Mouse (Mus musculus) heart, embryonic 10.5 days (tissue): Measurements from ENCODE around the gene Kif1c. TPM values are rescaled to one million over a fixed set of nuclear protein-coding genes. Genes with fewer than 3 reads are reported as not detected.

Experiments used
- DNase-seq: peaks from one replicate; pipeline ENCODE4 v3.0.0-alpha.2; 2017; ENCODE audit warnings: low spot score
- H3K27ac ChIP-seq: fragments of 300-500 bp; sonication (generic); 2 replicates; pipeline ENCODE4 v1.5.1; 2016; ENCODE audit warnings: mild to moderate bottlenecking
- H3K27me3 ChIP-seq: fragments of 300-500 bp; sonication (generic); 2 replicates; pipeline ENCODE4 v1.6.1; 2016; ENCODE audit warnings: mild to moderate bottlenecking; ENCODE audit not compliant: poor library complexity, insufficient read depth, severe bottlenecking
- H3K36me3 ChIP-seq: fragments of 300-500 bp; sonication (generic); 2 replicates; pipeline ENCODE4 v1.6.1; 2016; ENCODE audit warnings: mild to moderate bottlenecking, moderate library complexity
- H3K4me1 ChIP-seq: fragments of 300-500 bp; sonication (generic); 2 replicates; pipeline ENCODE4 v1.6.1; 2016; ENCODE audit warnings: mild to moderate bottlenecking
- H3K4me3 ChIP-seq: fragments of 300-500 bp; sonication (generic); 2 replicates; pipeline ENCODE4 v1.5.1; 2016; ENCODE audit warnings: mild to moderate bottlenecking, moderate library complexity
- H3K9me3 ChIP-seq: fragments of 300-500 bp; sonication (generic); 2 replicates; pipeline ENCODE4 v1.6.1; 2016; ENCODE audit warnings: mild to moderate bottlenecking, moderate library complexity
- WGBS: fragments of 180-500 bp; shearing (Covaris S2); methylation state at CpG from one replicate; pipeline ENCODE4 v1.1.7; 2016; 5-methylcytosine and 5-hydroxymethylcytosine counted together
- polyA plus RNA-seq: library from polyadenylated mRNA; unstranded; fragments of >200 nt; fragmentation: Nextera tagmentation; extraction: Ambion mirVana; gene quantifications from 2 replicates; pipeline ENCODE4 v1.2.1, GENCODE M21; 2016

The Kif1c gene
- polyA plus RNA-seq, 1 experiment from 2014 or later: 2.1 TPM

DNA sequence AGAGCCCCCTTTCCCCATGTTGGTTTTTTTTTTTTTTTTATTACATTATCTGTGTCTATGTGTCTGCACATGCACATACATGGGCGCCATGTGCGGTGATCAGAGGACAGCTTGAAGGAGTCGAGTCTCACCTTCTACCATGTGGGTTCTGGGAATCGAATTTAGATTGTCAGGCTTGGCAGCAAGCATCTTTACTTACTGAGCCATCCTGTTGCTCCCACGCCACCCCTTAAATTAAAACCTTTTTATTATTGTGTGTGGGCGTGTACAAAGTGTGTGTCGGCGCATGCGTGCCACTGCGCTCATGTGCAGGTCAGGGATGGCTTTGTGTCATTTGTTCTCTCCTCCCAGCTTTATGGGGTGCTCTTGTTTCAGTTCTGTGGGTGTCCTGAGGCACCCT, 10.7 kb downstream of the Kif1c start:
- no peaks in the 10 kb centered on the region for H3K27me3 ChIP-seq
- no peak overlapping the region for H3K4me3 ChIP-seq
- H3K4me1 ChIP-seq: no peaks in the 10 kb centered on the region
- no peak overlapping the region for H3K27ac ChIP-seq
- 93% methylated on average over 10 of the region's 10 CpGs for WGBS
- peaks cover 86% of the 10 kb centered on the region for H3K36me3 ChIP-seq
- H3K9me3 ChIP-seq: no peaks in the 10 kb centered on the region
- peak; percentile 36 for DNase-seq

- Histone ChIP-seq H3K9me3 (no peaks in the 10 kb centered on the region), H3K27me3 (no peaks in the 10 kb centered on the region), H3K4me3 (no peak overlapping the region), H3K4me1 (no peaks in the 10 kb centered on the region), H3K36me3 (peaks cover 86% of the 10 kb centered on the region), H3K27ac (no peak overlapping the region)
- 86% methylated on average over 6 of the region's 6 CpGs for WGBS
- no peak for DNase-seq
These were observed 12.9 kb downstream of the Kif1c start for GRCm38 (mm10) chr11:70713222-70713621.

DNA sequence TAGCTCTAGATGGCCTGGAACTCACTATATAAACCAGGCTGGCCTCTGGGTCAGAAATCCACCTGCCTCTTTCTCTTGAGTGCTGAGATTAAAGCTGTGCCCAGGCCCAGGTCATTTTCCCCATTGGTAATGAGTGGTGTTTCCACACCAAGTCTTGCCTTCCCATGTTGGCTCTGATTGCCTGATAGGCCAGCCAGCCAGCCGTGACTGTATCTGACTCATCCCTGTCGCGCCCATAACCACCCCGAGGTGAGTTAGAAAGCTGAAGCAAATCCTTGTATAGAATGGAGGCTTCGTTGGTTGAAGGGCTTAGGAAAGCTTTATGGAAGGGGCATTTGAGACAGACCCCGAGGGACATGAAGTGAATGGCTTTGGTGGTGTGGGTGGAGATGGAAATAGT, 15.5 kb downstream of the Kif1c start:
- H3K4me3 ChIP-seq: no peak overlapping the region
- 81% methylated on average over 6 of the region's 6 CpGs for WGBS
- no peak for DNase-seq
- no peaks in the 10 kb centered on the region for H3K27me3 ChIP-seq
- H3K9me3 ChIP-seq: no peaks in the 10 kb centered on the region
- H3K36me3 ChIP-seq: peaks cover 86% of the 10 kb centered on the region
- H3K4me1 ChIP-seq: no peaks in the 10 kb centered on the region
- H3K27ac ChIP-seq: no peak overlapping the region

DNA sequence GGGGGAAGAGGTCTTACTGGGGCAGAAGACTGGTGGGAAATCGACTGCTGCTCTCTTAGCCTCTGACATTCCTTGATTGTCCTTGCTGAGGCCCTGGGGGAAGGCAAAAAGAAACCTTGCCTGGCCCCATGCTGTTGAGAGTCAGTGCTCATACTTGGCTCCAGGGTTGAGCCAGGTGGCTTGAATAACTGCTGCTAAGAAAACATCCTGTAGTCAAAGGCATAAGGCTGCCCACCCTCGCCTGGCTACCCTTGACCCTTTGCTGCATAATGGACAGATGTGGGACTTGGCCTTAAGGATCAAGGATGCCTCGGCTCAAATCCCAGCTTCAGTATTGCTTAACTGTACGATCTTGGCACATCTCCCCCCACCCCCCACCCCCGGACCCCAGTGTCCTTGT, 18.1 kb downstream of the Kif1c start:
- 72% methylated on average over 5 of the region's 5 CpGs for WGBS
- peaks cover 90% of the 10 kb centered on the region for H3K36me3 ChIP-seq
- no peak for DNase-seq
- H3K9me3 ChIP-seq: no peaks in the 10 kb centered on the region
- H3K4me1 ChIP-seq: no peaks in the 10 kb centered on the region
- no peak overlapping the region for H3K27ac ChIP-seq
- H3K27me3 ChIP-seq: no peaks in the 10 kb centered on the region
- no peak overlapping the region for H3K4me3 ChIP-seq

DNA sequence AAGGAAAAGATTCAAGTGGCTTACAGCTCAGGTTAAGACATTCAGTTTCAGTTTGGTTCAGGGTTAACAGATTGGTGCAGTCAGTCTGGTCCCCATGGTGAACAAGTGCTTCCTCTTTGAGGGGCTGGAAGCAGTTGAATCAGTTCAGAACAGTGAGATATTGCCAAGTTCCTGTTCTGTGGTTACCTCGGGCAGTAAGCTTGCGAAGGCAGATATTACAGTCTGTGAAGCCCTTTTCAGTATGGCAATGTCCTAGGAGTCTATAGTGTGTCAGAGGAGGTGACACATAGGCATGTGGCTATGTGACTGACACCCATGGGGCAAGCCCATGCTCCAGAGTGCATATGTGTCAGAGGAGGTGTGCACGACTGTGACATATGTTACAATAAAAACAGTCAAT, 20.2 kb downstream of the Kif1c start:
- no peak overlapping the region for H3K4me3 ChIP-seq
- WGBS: 88% methylated on average over 3 of the region's 3 CpGs
- DNase-seq: no peak
- peaks cover 99% of the 10 kb centered on the region for H3K36me3 ChIP-seq
- no peaks in the 10 kb centered on the region for H3K9me3 ChIP-seq
- no peaks in the 10 kb centered on the region for H3K4me1 ChIP-seq
- no peaks in the 10 kb centered on the region for H3K27me3 ChIP-seq
- H3K27ac ChIP-seq: no peak overlapping the region

GRCm38 (mm10) chr11:70721072-70721471, 20.7 kb downstream of the Kif1c start:
- Histone ChIP-seq H3K36me3 (peaks cover 100% of the 10 kb centered on the region), H3K27ac (no peak overlapping the region), H3K4me1 (no peaks in the 10 kb centered on the region; the same call in 1 of the 2 replicates), H3K27me3 (no peaks in the 10 kb centered on the region), H3K4me3 (no peak overlapping the region), H3K9me3 (no peaks in the 10 kb centered on the region)
- DNase-seq: no peak
- WGBS: 83% methylated on average over 3 of the region's 3 CpGs

- Histone ChIP-seq H3K4me1 (peaks cover 3% of the 10 kb centered on the region; the same call in 1 of the 2 replicates), H3K27ac (no peak overlapping the region), H3K4me3 (no peak overlapping the region), H3K9me3 (no peaks in the 10 kb centered on the region), H3K36me3 (peaks cover 98% of the 10 kb centered on the region), H3K27me3 (no peaks in the 10 kb centered on the region)
- DNase-seq: no peak
- 92% methylated on average over 9 of the region's 9 CpGs for WGBS
These were observed 24.4 kb downstream of the Kif1c start for GRCm38 (mm10) chr11:70724706-70725105.

DNA sequence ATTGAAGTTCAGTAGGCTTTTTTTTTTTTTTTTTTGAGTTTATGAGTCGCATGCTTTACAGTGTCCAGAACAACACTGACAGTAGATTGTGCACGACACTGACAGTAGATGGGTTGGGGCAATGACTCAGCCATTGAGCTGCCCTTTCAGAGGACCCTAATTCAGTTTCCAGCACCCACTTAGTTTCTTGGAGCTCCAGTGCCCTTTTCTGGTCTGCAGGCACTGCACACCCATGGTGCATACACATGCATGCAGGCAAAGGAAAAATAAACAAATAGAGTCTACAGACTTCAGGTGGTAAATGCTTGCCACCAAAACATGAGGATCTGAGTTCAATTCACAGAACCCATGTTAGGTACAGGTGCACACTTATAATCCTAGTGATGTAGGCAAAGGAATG, 26.2 kb downstream of the Kif1c start:
- Histone ChIP-seq H3K36me3 (peaks cover 80% of the 10 kb centered on the region), H3K4me1 (peaks cover 3% of the 10 kb centered on the region; the same call in 1 of the 2 replicates), H3K4me3 (no peak overlapping the region), H3K27ac (no peak overlapping the region), H3K9me3 (no peaks in the 10 kb centered on the region), H3K27me3 (no peaks in the 10 kb centered on the region)
- 90% methylated on average over 2 of the region's 2 CpGs for WGBS
- DNase-seq: no peak

- Histone ChIP-seq H3K4me3 (no peak overlapping the region), H3K36me3 (peaks cover 72% of the 10 kb centered on the region), H3K27me3 (no peaks in the 10 kb centered on the region), H3K4me1 (peaks cover 3% of the 10 kb centered on the region; the same call in 1 of the 2 replicates), H3K9me3 (no peaks in the 10 kb centered on the region), H3K27ac (no peak overlapping the region)
- WGBS: 78% methylated on average over 5 of the region's 5 CpGs
- no peak for DNase-seq
These were observed 27.0 kb downstream of the Kif1c start for GRCm38 (mm10) chr11:70727385-70727784.

- 81% methylated on average over 9 of the region's 9 CpGs for WGBS
- H3K36me3 ChIP-seq: peaks cover 40% of the 10 kb centered on the region
- no peak overlapping the region for H3K4me3 ChIP-seq
- no peaks in the 10 kb centered on the region for H3K9me3 ChIP-seq
- no peaks in the 10 kb centered on the region for H3K27me3 ChIP-seq
- no peak overlapping the region for H3K27ac ChIP-seq
- no peak for DNase-seq
- H3K4me1 ChIP-seq: peaks cover 13% of the 10 kb centered on the region; the same call in 1 of the 2 replicates
These were observed 30.2 kb downstream of the Kif1c start for GRCm38 (mm10) chr11:70730427-70731038.

DNA sequence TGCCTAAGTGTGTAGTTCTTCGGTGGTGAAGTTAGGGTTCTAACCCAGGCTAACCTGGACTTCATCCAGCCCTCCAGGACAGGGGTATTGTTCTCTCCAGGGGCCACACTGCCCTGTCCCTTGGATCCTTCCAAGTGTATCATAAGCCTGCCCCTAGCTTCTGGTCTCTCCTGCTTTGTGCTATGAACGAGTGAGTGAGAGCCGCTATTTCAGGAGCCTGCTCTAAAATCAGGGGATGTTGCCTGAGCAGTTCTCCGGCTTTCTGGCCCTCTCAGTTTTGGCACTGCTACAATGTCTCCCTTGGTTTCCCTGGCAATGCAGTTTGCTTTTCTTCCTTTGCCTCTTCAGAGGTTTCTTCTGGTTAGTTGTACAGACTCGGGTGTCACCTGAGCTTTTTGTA, 30.8 kb downstream of the Kif1c start:
- WGBS: 67% methylated on average over 5 of the region's 5 CpGs
- no peak for DNase-seq
- Histone ChIP-seq H3K36me3 (peaks cover 34% of the 10 kb centered on the region), H3K9me3 (no peaks in the 10 kb centered on the region), H3K4me3 (no peak overlapping the region), H3K27ac (no peak overlapping the region), H3K4me1 (peaks cover 15% of the 10 kb centered on the region), H3K27me3 (no peaks in the 10 kb centered on the region)

GRCm38 (mm10) chr11:70733256-70733655, 32.9 kb downstream of the Kif1c start:
- Histone ChIP-seq H3K27ac (no peak overlapping the region), H3K9me3 (no peaks in the 10 kb centered on the region), H3K4me1 (peaks cover 17% of the 10 kb centered on the region), H3K27me3 (no peaks in the 10 kb centered on the region), H3K4me3 (no peak overlapping the region), H3K36me3 (peaks cover 13% of the 10 kb centered on the region)
- DNase-seq: no peak
- 63% methylated on average over 5 of the region's 5 CpGs for WGBS

DNA sequence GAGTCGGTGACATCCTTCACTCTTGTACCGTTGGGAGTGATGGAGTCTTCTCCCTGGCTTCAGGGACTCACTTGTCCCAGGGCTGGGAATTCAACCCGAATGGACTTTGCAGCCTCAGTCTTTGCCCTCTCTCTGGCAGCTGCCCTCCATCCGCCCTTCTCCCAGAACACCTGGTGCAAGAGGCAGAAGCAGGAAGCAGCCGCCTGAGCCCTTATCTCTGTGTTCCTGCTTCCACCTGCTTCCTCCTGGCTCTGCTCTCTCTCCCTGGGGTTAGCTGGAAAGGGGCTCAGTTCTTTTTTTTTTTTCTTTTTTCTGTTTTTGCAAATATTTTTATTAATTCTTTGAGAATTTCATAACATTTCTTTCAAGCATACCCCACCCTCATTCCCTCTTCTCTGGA, 37.4 kb downstream of the Kif1c start:
- no peak for DNase-seq
- Histone ChIP-seq H3K27ac (no peak overlapping the region), H3K9me3 (no peaks in the 10 kb centered on the region), H3K4me1 (peaks cover 15% of the 10 kb centered on the region), H3K36me3 (no peaks in the 10 kb centered on the region), H3K27me3 (no peaks in the 10 kb centered on the region), H3K4me3 (no peak overlapping the region)
- 51% methylated on average over 5 of the region's 5 CpGs for WGBS

- no peak for DNase-seq
- no peaks in the 10 kb centered on the region for H3K36me3 ChIP-seq
- no peaks in the 10 kb centered on the region for H3K27me3 ChIP-seq
- H3K27ac ChIP-seq: no peak overlapping the region
- no peaks in the 10 kb centered on the region for H3K9me3 ChIP-seq
- WGBS: 88% methylated on average over 3 of the region's 3 CpGs
- H3K4me1 ChIP-seq: no peaks in the 10 kb centered on the region; the same call in 1 of the 2 replicates
- no peak overlapping the region for H3K4me3 ChIP-seq
These were observed 41.3 kb downstream of the Kif1c start for GRCm38 (mm10) chr11:70741603-70742002.
